Mouse (Mus musculus): ENCODE data around the gene Fbrsl1. TPM values are rescaled to one million over a fixed set of nuclear protein-coding genes. Genes with fewer than 3 reads are reported as not detected.

The Fbrsl1 gene
- polyA plus RNA-seq, 1 experiment from 2014 or later, result 14.4 TPM

DNA sequence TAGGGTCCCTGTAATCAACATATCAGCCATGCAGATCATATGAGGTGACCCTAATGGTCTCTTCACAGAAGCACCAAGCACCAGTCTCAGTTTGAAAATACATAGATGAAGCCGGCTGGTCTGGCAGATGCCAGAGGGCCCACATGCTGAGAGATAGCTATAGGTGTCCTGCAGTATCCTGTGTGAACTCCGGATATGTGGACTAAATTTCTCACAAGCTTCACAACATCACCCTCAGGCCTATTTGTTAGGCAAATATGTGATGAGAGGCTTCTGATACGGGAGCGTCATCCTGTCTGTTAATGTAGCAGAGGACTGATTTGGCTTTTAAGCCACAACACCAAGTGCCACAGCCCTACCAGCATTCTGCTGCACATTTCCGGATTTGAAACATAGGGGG, 37.9 kb downstream of the Fbrsl1 start:
- WGBS, result 78% methylated on average over 5 of the region's 5 CpGs
- Histone ChIP-seq H3K4me3 (no peak overlapping the region), H3K27me3 (replicated peaks) (no peaks in the 10 kb centered on the region), H3K4me1 (replicated peaks) (peaks cover 11% of the 10 kb centered on the region), H3K4me2 (no peak overlapping the region), H3K9me3 (replicated peaks) (no peaks in the 10 kb centered on the region), H3K9ac (no peak overlapping the region), H3K36me3 (peaks cover 24% of the 10 kb centered on the region), H3K27ac (ENCODE audit: poor library complexity, severe bottlenecking) (no peak overlapping the region)
- no peak for ATAC-seq (ENCODE audit: insufficient number of reproducible peaks, low FRiP score)

- ATAC-seq (ENCODE audit: insufficient number of reproducible peaks, low FRiP score), result no peak
- Histone ChIP-seq H3K9ac (no peak overlapping the region), H3K4me3 (no peak overlapping the region), H3K36me3 (peaks cover 19% of the 10 kb centered on the region), H3K9me3 (replicated peaks) (no peaks in the 10 kb centered on the region), H3K4me1 (replicated peaks) (peaks cover 21% of the 10 kb centered on the region), H3K4me2 (no peak overlapping the region), H3K27ac (ENCODE audit: poor library complexity, severe bottlenecking) (no peak overlapping the region), H3K27me3 (replicated peaks) (no peaks in the 10 kb centered on the region)
- 95% methylated on average over 2 of the region's 2 CpGs for WGBS
Observed at GRCm38 (mm10) chr5:110408967-110409366, 39.3 kb downstream of the Fbrsl1 start.

DNA sequence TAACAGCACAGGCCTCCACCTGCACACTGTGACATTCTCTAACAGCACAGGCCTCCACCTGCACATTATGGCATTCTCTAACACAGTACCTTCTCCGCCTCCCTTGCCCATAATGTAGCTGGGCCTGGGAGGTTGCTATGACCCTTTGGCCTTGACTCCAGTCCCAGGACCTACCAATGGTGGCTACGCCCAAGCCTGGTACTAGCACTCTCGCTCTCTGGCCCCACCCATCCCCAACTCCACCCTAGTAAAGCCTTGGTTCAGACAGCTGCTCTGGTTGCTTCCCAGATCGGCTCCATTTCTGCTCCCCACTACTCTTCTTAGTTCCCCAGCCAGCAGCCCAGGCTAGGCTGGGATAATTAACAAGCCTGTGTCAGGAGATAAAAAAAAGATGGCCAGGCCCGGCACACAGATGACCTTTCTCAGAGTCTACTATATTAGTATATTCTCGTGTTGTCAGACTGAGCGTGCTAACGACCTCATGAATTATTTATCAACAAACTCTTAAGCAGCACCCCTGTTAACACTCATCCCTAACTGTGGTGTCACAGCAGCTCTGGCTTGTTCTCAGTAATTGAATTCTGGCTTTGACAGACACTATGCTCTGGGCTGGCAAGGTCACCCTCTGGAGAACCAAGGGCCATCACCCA, 42.1 kb downstream of the Fbrsl1 start:
- Histone ChIP-seq H3K27me3 (replicated peaks) (no peaks in the 10 kb centered on the region), H3K36me3 (peaks cover 14% of the 10 kb centered on the region; the same call in 1 of the 2 replicates), H3K9ac (no peak overlapping the region), H3K4me1 (replicated peaks) (peaks cover 30% of the 10 kb centered on the region), H3K9me3 (replicated peaks) (no peaks in the 10 kb centered on the region), H3K4me3 (no peak overlapping the region), H3K27ac (ENCODE audit: poor library complexity, severe bottlenecking) (no peak overlapping the region), H3K4me2 (no peak overlapping the region)
- no peak for ATAC-seq (ENCODE audit: insufficient number of reproducible peaks, low FRiP score)
- WGBS, result 64% methylated on average over 8 of the region's 8 CpGs

DNA sequence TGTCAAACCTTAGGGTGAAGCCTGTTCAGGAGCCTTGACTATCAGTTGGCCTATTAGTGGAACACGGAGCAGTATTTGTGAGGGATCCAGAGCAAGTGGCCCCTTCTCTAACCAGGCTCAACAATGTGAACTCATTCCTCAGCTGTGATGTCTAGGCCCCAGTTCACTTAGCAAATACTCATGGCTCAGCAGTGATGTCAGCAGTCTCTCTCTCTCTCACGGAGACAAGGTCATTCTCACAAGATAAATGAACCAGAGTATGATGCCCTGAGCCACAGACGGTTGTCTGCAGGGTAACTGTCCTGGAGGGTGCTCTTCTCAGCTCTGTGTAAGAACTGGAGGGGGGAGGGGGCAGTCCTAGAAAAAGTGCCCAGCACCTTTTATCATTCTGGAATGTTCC, 44.4 kb downstream of the Fbrsl1 start:
- 23% methylated on average over 3 of the region's 3 CpGs for WGBS
- H3K9me3 ChIP-seq (replicated peaks), result no peaks in the 10 kb centered on the region
- peaks cover 30% of the 10 kb centered on the region for H3K4me1 ChIP-seq (replicated peaks)
- H3K36me3 ChIP-seq, result peaks cover 7% of the 10 kb centered on the region; the same call in 1 of the 2 replicates
- no peak overlapping the region for H3K9ac ChIP-seq
- no peak overlapping the region for H3K4me3 ChIP-seq
- H3K27me3 ChIP-seq (replicated peaks), result no peaks in the 10 kb centered on the region
- ATAC-seq (ENCODE audit: insufficient number of reproducible peaks, low FRiP score), result peak; percentile 36; the same call in 1 of the 2 replicates
- peak overlapping the region; percentile 67 for H3K27ac ChIP-seq (ENCODE audit: poor library complexity, severe bottlenecking)
- H3K4me2 ChIP-seq, result no peak overlapping the region

DNA sequence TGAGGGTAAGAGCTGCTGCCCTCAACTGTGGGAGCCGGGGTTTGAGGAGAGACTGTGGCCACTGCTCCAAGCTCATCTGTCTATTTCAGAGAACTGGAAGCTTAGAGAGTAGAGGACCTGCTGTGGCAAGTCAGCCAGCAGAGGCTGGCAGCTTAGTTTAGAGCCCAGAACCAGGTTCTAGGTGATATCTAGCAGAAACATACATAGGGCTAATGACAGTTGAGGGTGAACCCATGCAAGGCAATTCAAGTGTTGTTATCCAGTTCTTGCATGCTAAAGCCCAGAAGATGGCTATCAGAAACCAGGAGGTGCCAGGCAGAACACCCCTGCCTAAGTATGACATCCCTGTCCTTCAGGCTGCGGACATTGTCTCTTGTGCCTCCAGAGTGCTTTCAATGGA, 45.7 kb downstream of the Fbrsl1 start:
- Histone ChIP-seq H3K27ac (ENCODE audit: poor library complexity, severe bottlenecking) (no peak overlapping the region), H3K9ac (no peak overlapping the region), H3K36me3 (no peaks in the 10 kb centered on the region; the same call in 1 of the 2 replicates), H3K4me2 (no peak overlapping the region), H3K9me3 (replicated peaks) (no peaks in the 10 kb centered on the region), H3K4me3 (no peak overlapping the region), H3K27me3 (replicated peaks) (no peaks in the 10 kb centered on the region), H3K4me1 (replicated peaks) (peaks cover 30% of the 10 kb centered on the region)
- WGBS, result 93% methylated on average over 2 of the region's 2 CpGs
- no peak for ATAC-seq (ENCODE audit: insufficient number of reproducible peaks, low FRiP score)

- Histone ChIP-seq H3K9me3 (replicated peaks) (no peaks in the 10 kb centered on the region), H3K9ac (no peak overlapping the region), H3K27ac (ENCODE audit: poor library complexity, severe bottlenecking) (no peak overlapping the region), H3K4me1 (replicated peaks) (peaks cover 21% of the 10 kb centered on the region), H3K36me3 (no peaks in the 10 kb centered on the region; the same call in 1 of the 2 replicates), H3K4me2 (no peak overlapping the region), H3K27me3 (replicated peaks) (no peaks in the 10 kb centered on the region), H3K4me3 (no peak overlapping the region)
- 90% methylated on average over 8 of the region's 8 CpGs for WGBS
- no peak for ATAC-seq (ENCODE audit: insufficient number of reproducible peaks, low FRiP score)
Observed at GRCm38 (mm10) chr5:110401101-110401500, 47.2 kb downstream of the Fbrsl1 start.

- Histone ChIP-seq H3K9me3 (replicated peaks) (no peaks in the 10 kb centered on the region), H3K36me3 (peaks cover 9% of the 10 kb centered on the region; the same call in 1 of the 2 replicates), H3K27me3 (replicated peaks) (no peaks in the 10 kb centered on the region), H3K4me2 (no peak overlapping the region), H3K4me1 (replicated peaks) (0 out of 2 replicates have a peak, but pooled peaks cover under 1% of the 10 kb centered on the region), H3K27ac (ENCODE audit: poor library complexity, severe bottlenecking) (no peak overlapping the region), H3K9ac (no peak overlapping the region; the same call in 1 of the 2 replicates), H3K4me3 (no peak overlapping the region)
- 82% methylated on average over 5 of the region's 5 CpGs for WGBS
- ATAC-seq (ENCODE audit: insufficient number of reproducible peaks, low FRiP score), result no peak
Observed at GRCm38 (mm10) chr5:110395006-110395661, 53.2 kb downstream of the Fbrsl1 start.

GRCm38 (mm10) chr5:110392727-110393126, 55.6 kb downstream of the Fbrsl1 start:
- no peaks in the 10 kb centered on the region for H3K9me3 ChIP-seq (replicated peaks)
- H3K4me2 ChIP-seq, result no peak overlapping the region
- 0 out of 2 replicates have a peak, but pooled peaks cover 9% of the 10 kb centered on the region for H3K36me3 ChIP-seq
- H3K27ac ChIP-seq (ENCODE audit: poor library complexity, severe bottlenecking), result no peak overlapping the region
- peaks cover 9% of the 10 kb centered on the region for H3K4me1 ChIP-seq (replicated peaks)
- no peak overlapping the region for H3K9ac ChIP-seq
- no peak for ATAC-seq (ENCODE audit: insufficient number of reproducible peaks, low FRiP score)
- H3K27me3 ChIP-seq (replicated peaks), result no peaks in the 10 kb centered on the region
- no peak overlapping the region for H3K4me3 ChIP-seq
- 81% methylated on average over 5 of the region's 5 CpGs for WGBS

- WGBS, result 81% methylated on average over 4 of the region's 4 CpGs
- ATAC-seq (ENCODE audit: insufficient number of reproducible peaks, low FRiP score), result no peak
Observed at GRCm38 (mm10) chr5:110390631-110391030, 57.7 kb downstream of the Fbrsl1 start.

GRCm38 (mm10) chr5:110387332-110387731, 61.0 kb downstream of the Fbrsl1 start:
- Histone ChIP-seq H3K4me1 (replicated peaks) (peaks cover 27% of the 10 kb centered on the region), H3K4me3 (peak overlapping the region; percentile 63), H3K27ac (ENCODE audit: poor library complexity, severe bottlenecking) (no peak overlapping the region), H3K27me3 (replicated peaks) (peaks cover 15% of the 10 kb centered on the region), H3K9ac (peak overlapping the region; percentile 64), H3K9me3 (replicated peaks) (no peaks in the 10 kb centered on the region), H3K4me2 (peak overlapping the region; percentile 85), H3K36me3 (0 out of 2 replicates have a peak, but pooled peaks cover 1% of the 10 kb centered on the region)
- ATAC-seq (ENCODE audit: insufficient number of reproducible peaks, low FRiP score), result no peak
- 21% methylated on average over 8 of the region's 8 CpGs for WGBS

More at GRCm38 (mm10) chr5:110390631-110391030, 57.7 kb downstream of the Fbrsl1 start:
- H3K4me3 ChIP-seq, result no peak overlapping the region
- H3K36me3 ChIP-seq, result 0 out of 2 replicates have a peak, but pooled peaks cover 9% of the 10 kb centered on the region
- H3K27me3 ChIP-seq (replicated peaks), result peaks cover 9% of the 10 kb centered on the region
- H3K9ac ChIP-seq, result no peak overlapping the region
- no peak overlapping the region for H3K27ac ChIP-seq (ENCODE audit: poor library complexity, severe bottlenecking)
- H3K9me3 ChIP-seq (replicated peaks), result no peaks in the 10 kb centered on the region
- no peak overlapping the region for H3K4me2 ChIP-seq
- H3K4me1 ChIP-seq (replicated peaks), result peaks cover 19% of the 10 kb centered on the region
